Mouse (Mus musculus): ENCODE data around the gene Car10. TPM values are rescaled to one million over a fixed set of nuclear protein-coding genes. Genes with fewer than 3 reads are reported as not detected.

Gene Car10
- polyA plus RNA-seq (2014; fragmentation: Illumina TruSeq; extraction: RNeasy Lipid Tissue Mini Kit (QIAGEN cat#74804); ENCODE audit: low read depth, low replicate concordance): not detected

DNA sequence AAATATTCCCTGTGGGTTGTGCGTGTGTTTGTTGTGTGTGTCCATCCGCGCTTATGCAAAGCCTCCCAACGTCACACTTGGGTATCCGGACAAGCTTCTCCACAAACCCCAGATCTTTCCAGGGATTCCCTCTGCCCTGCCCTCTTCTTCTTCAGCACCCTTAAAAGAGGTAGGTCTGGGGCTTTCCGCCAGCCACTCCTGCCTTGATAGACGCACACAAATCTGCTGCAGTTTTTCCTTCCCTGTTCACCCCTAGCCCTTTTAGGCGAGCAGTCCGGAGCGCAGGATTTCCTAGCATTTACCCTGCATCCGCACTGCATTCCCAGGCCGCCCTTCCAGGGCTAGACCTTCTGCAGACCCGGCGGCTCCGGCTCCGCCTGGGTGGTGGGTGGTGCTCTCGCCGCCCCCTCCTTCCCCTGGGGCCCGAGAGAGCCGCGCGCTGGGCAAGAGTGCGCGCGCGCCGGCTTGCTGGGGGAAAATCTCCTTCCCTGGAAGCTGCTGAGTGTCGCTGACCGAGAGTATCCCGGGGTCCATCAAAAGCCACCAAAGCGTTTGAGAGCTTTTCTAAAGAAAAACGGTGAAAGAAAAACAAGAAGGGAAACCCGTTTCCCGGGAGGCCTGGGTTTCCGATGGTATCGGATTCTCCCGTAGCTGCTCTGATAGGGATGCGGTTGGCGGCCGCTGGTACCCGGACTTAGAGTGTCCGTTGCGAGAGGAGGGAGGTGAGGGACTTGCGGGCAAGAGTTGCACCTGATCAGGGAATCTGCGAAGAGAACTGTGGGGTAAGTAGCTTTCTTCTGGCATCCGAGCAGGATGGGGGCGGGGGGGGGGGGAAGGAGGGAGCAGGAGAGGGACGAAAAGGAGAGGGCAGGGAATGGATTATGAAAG lies at the start of gene Car10:
TSS of gene Car10 (plus strand) at position 88 of the 888 bp plus-strand sequence.

